Mouse (Mus musculus) liver, embryonic 14.5 days (tissue): ENCODE results near the gene Stra8. TPM values are rescaled to one million over a fixed set of nuclear protein-coding genes. Genes with fewer than 3 reads are reported as not detected.

ENCODE experiments used
- ATAC-seq: fragments of 200-750 bp; cut with Nextera tagmentation; 2 replicates; pipeline ENCODE4 v1.8.0; 2017; ENCODE audit warnings: moderate number of reproducible peaks, mild to moderate bottlenecking, moderate library complexity; ENCODE audit not compliant: insufficient read depth
- DNase-seq, 3 experiments: peaks; one replicate each; pipeline ENCODE4 v3.0.0-alpha.2; 2012 to 2013; ENCODE audit warnings: low read depth in 3 of 3, low spot score in 3 of 3
- H3K27ac ChIP-seq: fragments of 300-500 bp; sonication (generic); 2 replicates; pipeline ENCODE4 v1.5.1; 2014; ENCODE audit warnings: moderate library complexity, mild to moderate bottlenecking, control low read depth, inconsistent platforms
- H3K27me3 ChIP-seq: fragments of 300-500 bp; sonication (generic); 2 replicates; pipeline ENCODE4 v1.6.1; 2014; ENCODE audit warnings: mild to moderate bottlenecking, low read length, moderate library complexity; ENCODE audit not compliant: control insufficient read depth, insufficient read depth
- H3K36me3 ChIP-seq: fragments of 300-500 bp; sonication (generic); replicated peaks from 2 replicates; pipeline ENCODE4 v1.6.1; 2014; ENCODE audit warnings: low read depth; ENCODE audit not compliant: control insufficient read depth, insufficient read depth
- H3K4me1 ChIP-seq, 2 experiments: fragments of 200-500 bp in 1 of 2; fragments of 300-500 bp in 1 of 2; sonication (generic) in 1 of 2; replicated peaks; 2 replicates each; pipeline ENCODE4 v1.6.1; 2012 to 2014; ENCODE audit warnings: antibody characterized with exemption in 1 of 2, inconsistent platforms in 1 of 2, low read length in 1 of 2; ENCODE audit not compliant: control insufficient read depth in 2 of 2, insufficient read depth in 2 of 2
- H3K4me2 ChIP-seq: fragments of 300-500 bp; sonication (generic); 2 replicates; pipeline ENCODE4 v1.6.1; 2014; ENCODE audit warnings: low read depth, mild to moderate bottlenecking, control low read depth, moderate library complexity
- H3K4me3 ChIP-seq, 2 experiments: fragments of 200-500 bp in 1 of 2; fragments of 300-500 bp in 1 of 2; sonication (generic) in 1 of 2; 2 replicates each; pipeline ENCODE4 v1.5.1; 2012 to 2014; ENCODE audit warnings: low read depth in 2 of 2, low read length in 2 of 2, mild to moderate bottlenecking in 2 of 2, control low read depth in 1 of 2, inconsistent platforms in 1 of 2, moderate library complexity in 1 of 2; ENCODE audit not compliant: insufficient read depth in 1 of 2
- H3K9ac ChIP-seq: fragments of 300-500 bp; sonication (generic); replicated peaks from 2 replicates; pipeline ENCODE4 v1.6.1; 2014; ENCODE audit warnings: mild to moderate bottlenecking, control low read depth, moderate library complexity
- H3K9me3 ChIP-seq: fragments of 300-500 bp; sonication (generic); 2 replicates; pipeline ENCODE4 v1.6.1; 2016; ENCODE audit warnings: low read length, mixed read lengths; ENCODE audit not compliant: control insufficient read depth
- CTCF ChIP-seq: IDR thresholded peaks from 2 replicates; pipeline ENCODE4 v1.5.1; 2016; ENCODE audit warnings: antibody characterized with exemption, low read depth, control low read depth
- EP300 ChIP-seq: IDR thresholded peaks from 2 replicates; pipeline ENCODE4 v1.6.1; 2016; ENCODE audit warnings: antibody characterized with exemption, low read depth
- WGBS: fragments of 180-500 bp; shearing (Covaris S2); extraction: QIAGEN DNeasy Blood & Tissue Kit; methylation state at CpG from one replicate; pipeline ENCODE4 v1.1.7; 2014; ENCODE audit not compliant: insufficient replicate concordance; 5-methylcytosine and 5-hydroxymethylcytosine counted together
- polyA plus RNA-seq, 2 experiments: library from polyadenylated mRNA; depleted of rRNA in 1 of 2; stranded (reverse) in 1 of 2; unstranded in 1 of 2; fragments of >200 nt; fragmentation: Nextera tagmentation in 1 of 2; extraction: Ambion mirVana in 1 of 2; gene quantifications; 2 replicates each; pipeline versions ENCODE4 v1.2.1 to v1.2.3; 2012 to 2014

Stra8 gene
- polyA plus RNA-seq, 2 experiments = not detected

DNA sequence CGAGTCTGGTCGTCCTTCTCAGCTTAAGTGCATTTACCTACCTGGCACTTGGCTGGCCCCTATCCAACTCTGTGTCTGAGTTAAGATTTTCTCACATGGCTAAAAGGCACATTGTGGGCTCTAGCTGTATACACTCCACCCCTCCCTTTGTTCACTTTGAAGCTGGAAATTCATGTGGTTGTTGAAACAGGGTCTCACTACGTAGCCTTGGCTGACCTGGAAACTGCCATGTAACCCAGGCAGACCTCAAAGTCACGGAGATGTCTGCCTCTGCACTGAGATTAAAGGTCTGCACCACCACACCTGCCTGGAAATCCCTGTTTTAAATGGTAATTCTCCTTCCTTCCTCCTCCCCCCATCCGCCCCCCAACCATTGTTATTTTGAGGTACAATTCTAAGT lies 23.5 kb downstream of the Stra8 start:
- H3K4me1 ChIP-seq = peaks cover 0 to 6% of the 10 kb centered on the region in 2 experiments; a peak in 2 of 4 replicates
- no peak overlapping the region for H3K4me3 ChIP-seq
- WGBS = 63% methylated on average over 5 of the region's 5 CpGs
- no peak overlapping the region for H3K9ac ChIP-seq
- H3K36me3 ChIP-seq = no peaks in the 10 kb centered on the region
- no peaks in the 10 kb centered on the region for H3K9me3 ChIP-seq
- ATAC-seq (no peak), DNase-seq (no peak)
- H3K27me3 ChIP-seq = no peaks in the 10 kb centered on the region
- H3K4me2 ChIP-seq = no peak overlapping the region
- no peak overlapping the region for H3K27ac ChIP-seq
- TF ChIP-seq EP300 = no peak
- TF ChIP-seq CTCF = no peak

DNA sequence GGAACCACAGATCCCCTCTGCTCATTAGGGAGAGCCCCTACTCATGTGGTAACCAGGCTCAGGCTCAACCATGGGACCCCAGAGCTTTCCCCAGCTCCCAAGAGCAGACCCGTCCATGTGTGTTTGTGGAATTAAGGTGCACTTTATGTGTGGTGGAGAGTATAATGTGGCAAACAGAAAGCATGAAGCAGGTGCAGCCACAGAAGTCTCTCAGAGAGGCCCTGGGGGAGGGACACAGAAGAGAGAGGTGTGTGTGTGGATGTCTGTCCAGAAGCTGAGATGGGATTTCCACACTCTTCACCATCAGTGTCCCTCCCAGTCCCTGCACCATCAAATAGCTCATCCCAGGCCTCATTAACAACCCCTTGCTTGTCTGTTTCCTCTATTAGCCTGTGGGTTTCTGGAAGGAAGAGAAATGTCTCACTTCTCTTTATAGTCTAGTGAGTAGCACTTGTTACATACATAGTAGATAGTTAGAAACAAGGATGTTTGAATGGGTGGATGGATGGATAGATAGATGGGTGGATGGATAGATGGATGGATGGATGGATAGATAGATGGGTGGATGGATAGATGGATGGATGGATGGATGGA lies 26.6 kb downstream of the Stra8 start:
- 55% methylated on average over 1 of the region's 1 CpGs for WGBS
- no peaks in the 10 kb centered on the region for H3K36me3 ChIP-seq
- no peak overlapping the region for H3K4me2 ChIP-seq
- H3K27ac ChIP-seq = no peak overlapping the region
- no peak overlapping the region for H3K9ac ChIP-seq
- no peak overlapping the region for H3K4me3 ChIP-seq
- no peak for DNase-seq
- ATAC-seq = no peak
- TF ChIP-seq CTCF (no peak), EP300 (no peak)
- H3K4me1 ChIP-seq = no peaks in the 10 kb centered on the region
- no peaks in the 10 kb centered on the region for H3K27me3 ChIP-seq
- H3K9me3 ChIP-seq = no peaks in the 10 kb centered on the region

DNA sequence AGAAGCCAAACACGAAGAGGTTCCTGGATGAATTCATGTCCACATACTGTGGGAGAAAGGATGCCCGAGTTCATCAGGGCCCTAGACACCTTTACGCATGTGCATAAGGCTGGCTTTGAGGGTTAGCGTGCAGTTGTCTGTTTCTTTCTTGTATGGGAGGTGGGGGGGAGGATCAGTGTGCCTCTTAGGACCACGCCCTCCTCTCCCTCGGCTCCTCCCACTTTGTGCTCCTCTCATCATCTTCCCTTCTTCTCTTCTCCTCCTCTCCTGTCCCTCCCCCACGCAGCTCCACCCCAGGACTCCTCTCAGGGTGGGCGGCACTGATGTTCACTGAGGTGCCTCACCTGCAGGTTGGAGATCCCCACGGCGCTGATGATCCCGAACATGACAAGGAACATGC lies 28.5 kb downstream of the Stra8 start:
- TF ChIP-seq EP300 (no peak), CTCF (no peak)
- H3K27me3 ChIP-seq = no peaks in the 10 kb centered on the region
- H3K4me1 ChIP-seq = peaks cover 0 to 3% of the 10 kb centered on the region in 2 experiments; a peak in 2 of 4 replicates
- DNase-seq (no peak), ATAC-seq (no peak)
- H3K36me3 ChIP-seq = no peaks in the 10 kb centered on the region
- no peak overlapping the region for H3K27ac ChIP-seq
- no peak overlapping the region for H3K4me3 ChIP-seq
- 28% methylated on average over 11 of the region's 11 CpGs for WGBS
- H3K9me3 ChIP-seq = no peaks in the 10 kb centered on the region
- H3K9ac ChIP-seq = no peak overlapping the region
- no peak overlapping the region for H3K4me2 ChIP-seq

- Histone ChIP-seq H3K27me3 (no peaks in the 10 kb centered on the region), H3K4me1 (peaks cover 0 to 6% of the 10 kb centered on the region in 2 experiments; a peak in 2 of 4 replicates), H3K4me3 (no peak overlapping the region), H3K4me2 (no peak overlapping the region), H3K9me3 (no peaks in the 10 kb centered on the region), H3K9ac (no peak overlapping the region), H3K36me3 (no peaks in the 10 kb centered on the region), H3K27ac (no peak overlapping the region)
- DNase-seq = no peak
- no peak for ATAC-seq
- no peak for TF ChIP-seq CTCF
- TF ChIP-seq EP300 = no peak
- 69% methylated on average over 7 of the region's 7 CpGs for WGBS
These were observed 31.6 kb downstream of the Stra8 start for GRCm38 (mm10) chr6:34951518-34951917.

DNA sequence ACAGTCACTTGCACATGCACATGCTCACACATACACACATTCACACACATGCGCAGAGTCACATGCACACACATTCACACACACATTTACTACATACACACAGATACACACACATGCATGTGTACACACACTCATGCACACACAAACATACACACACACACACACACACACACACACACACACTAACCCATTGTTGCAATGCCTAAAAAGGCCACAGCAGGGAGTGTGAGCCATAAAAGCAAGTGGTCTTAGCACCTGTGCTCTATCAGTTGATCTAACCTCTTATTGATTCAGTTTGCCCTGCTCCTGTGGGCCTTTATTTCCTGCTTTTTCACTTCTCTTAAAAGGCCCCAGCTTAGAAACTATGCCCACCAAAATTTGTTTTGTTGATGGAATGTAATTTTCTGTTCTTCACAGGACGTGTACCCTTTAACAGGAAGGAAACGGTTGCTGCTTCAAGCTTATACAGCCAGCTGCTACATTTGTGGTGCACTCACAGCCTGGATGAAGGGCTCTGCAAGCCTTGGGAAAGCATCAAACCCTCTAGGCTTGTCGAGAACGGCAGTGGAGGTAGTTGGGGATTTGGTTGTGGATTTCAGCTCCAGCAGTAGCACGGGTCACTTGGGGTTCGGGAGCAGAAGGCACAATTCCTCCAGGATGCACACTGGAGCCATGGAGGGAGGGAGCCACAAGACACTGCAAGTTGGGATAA lies 32.1 kb downstream of the Stra8 start:
- H3K27ac ChIP-seq = no peak overlapping the region
- H3K9me3 ChIP-seq = no peaks in the 10 kb centered on the region
- no peaks in the 10 kb centered on the region for H3K27me3 ChIP-seq
- peaks cover 0 to 6% of the 10 kb centered on the region in 2 experiments; a peak in 2 of 4 replicates for H3K4me1 ChIP-seq
- no peak overlapping the region for H3K9ac ChIP-seq
- ATAC-seq (no peak), DNase-seq (no peak)
- H3K4me3 ChIP-seq = no peak overlapping the region
- no peak overlapping the region for H3K4me2 ChIP-seq
- TF ChIP-seq CTCF (0 out of 2 replicates have a peak, but pooled peaks have one; percentile 8), EP300 (no peak)
- WGBS = 39% methylated on average over 7 of the region's 7 CpGs
- H3K36me3 ChIP-seq = no peaks in the 10 kb centered on the region
